Mouse (Mus musculus) megakaryocyte progenitor cell, adult 5-6 weeks (primary cell): ENCODE results near the gene Wapl. TPM values are rescaled to one million over a fixed set of nuclear protein-coding genes. Genes with fewer than 3 reads are reported as not detected.
A peak's percentile ranks its signal among the peaks of the same experiment; 100 is the strongest.

Source experiments
- ATAC-seq: replicated peaks from 2 replicates; pipeline ENCODE4 v1.8.0; 2016; ENCODE audit warnings: mild to moderate bottlenecking, moderate TSS enrichment, inconsistent platforms; ENCODE audit not compliant: poor library complexity
- total RNA-seq, 2 experiments: library from RNA; stranded (forward) in 1 of 2; stranded (reverse) in 1 of 2; fragments of 157-497, 149-512 nt in 1 of 2; fragments of 200-1000 nt in 1 of 2; gene quantifications; 2 replicates each; pipeline versions ENCODE4 v1.2.3 to v1.2.4; 2015 to 2017

Wapl gene
- total RNA-seq, 2 experiments from 2014 or later: 87.1 to 93.1 TPM

- no peak for ATAC-seq
Observed at GRCm38 (mm10) chr14:34693970-34694369, 20.2 kb downstream of the Wapl start.

GRCm38 (mm10) chr14:34697376-34697775, 23.6 kb downstream of the Wapl start:
- ATAC-seq: no peak

DNA sequence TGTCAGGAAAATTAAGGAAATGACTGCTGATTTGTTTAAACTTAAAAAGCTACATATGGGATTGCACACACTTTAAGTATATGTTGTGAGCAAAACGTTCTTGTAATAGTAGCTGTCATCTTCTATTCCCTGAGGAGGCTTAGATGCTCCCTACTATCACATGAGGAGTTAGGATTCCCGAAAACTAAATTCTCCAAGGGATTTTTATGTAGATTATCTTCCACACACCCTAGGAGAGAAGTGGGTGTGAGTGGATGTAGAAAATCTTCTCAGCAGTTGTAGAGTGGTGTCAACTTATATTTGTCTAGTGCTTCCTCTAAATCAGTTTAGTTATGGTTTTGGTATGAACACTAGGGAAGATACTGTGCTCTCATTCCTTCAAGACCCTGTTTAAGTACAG, 36.5 kb downstream of the Wapl start:
- ATAC-seq: no peak

- no peak for ATAC-seq
Observed at GRCm38 (mm10) chr14:34712027-34712426, 38.3 kb downstream of the Wapl start.

DNA sequence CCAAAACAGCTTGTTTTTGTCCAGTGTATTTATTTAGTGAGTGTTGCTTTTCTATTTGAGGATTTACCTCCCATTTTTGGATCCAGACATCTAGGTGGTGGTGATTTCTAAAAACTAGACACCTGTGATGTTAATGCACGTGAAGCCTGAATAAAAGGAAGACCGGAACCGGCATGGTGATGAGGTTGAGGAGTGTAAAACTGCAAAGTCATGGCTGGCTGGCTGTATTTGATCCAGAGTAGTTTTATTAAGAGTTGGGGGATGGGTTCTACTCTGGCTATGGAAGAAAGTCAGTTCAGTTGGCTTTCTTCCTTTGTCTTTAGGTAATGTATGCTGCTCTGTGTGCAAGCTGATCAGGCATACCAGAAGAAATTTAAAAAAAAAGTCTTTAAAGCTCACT, 39.1 kb downstream of the Wapl start:
- ATAC-seq: peak; percentile 63; the same call in 1 of the 2 replicates

DNA sequence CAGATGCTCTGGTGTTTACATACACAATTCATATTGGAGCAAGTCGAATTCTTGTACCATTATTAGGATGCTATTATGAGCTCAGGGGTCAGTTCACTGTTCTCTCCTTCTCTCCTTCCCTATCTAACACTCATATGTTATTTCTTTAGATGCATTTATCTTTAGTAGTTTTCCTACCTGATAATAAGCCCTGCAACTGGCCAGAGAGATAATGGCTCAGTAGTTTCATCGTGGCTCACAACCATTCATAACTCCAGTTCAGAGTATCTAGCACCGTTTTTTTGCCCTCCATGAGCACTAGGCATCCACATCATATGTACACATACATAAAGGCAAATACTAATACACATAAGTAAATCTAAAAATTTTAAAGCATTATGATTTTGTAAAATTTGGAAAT, 44.4 kb downstream of the Wapl start:
- ATAC-seq: peak; percentile 39; the same call in 1 of the 2 replicates

DNA sequence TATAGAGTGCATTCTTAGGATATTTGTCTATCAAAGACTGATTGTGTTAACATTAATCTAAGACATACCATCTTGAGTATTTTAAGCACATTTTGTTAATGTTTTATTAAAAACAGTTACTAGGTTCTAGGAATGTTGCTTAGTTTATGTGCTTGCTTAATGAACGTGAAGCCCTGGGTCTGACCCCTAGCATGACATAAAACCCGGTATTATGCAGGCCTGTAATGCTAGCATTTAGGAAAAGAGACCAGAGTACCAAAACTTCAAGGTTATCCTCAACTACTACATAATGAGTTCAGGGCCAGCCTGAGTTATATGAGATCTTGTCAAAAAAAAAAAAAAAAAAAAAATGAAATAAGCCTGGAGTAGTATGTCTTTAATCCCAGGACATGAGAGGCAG, 54.0 kb downstream of the Wapl start:
- no peak for ATAC-seq

DNA sequence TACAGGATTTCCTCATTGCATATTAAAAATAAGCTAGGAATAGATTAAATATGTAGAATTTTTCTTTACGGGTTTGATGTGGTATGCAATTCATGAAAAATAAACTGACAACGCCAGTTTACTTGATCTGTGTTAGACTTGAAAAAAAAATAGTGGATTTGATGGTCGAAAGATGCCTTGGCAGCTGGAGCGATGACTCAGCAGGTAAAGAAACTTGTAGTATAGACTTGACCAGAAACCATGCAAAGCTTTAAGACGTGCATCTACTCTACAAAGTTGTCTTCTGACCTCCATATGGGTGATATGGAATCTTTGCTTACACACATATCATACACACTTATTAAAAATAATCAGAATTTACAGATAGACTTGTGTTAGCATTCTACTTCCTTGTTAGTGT, 61.7 kb downstream of the Wapl start:
- no peak for ATAC-seq

DNA sequence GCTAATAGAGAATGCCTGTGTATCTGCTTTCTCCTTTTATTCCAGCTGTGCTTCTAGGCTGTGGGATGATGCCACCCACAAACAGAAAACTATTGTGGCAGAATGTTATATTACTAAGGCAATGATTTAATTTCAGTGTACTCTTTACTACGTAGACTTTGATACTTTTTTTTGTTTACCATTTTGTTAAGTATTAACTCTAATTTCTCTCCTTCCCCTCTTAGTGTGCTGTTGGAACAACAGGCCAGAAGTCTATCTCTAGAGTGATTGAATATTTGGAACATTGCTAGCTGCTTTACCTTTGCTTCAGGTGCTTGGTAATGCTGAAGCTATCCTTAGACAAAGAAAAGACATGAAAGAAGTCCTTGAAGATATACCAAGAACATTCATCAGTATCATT, 71.7 kb downstream of the Wapl start:
- ATAC-seq: no peak

DNA sequence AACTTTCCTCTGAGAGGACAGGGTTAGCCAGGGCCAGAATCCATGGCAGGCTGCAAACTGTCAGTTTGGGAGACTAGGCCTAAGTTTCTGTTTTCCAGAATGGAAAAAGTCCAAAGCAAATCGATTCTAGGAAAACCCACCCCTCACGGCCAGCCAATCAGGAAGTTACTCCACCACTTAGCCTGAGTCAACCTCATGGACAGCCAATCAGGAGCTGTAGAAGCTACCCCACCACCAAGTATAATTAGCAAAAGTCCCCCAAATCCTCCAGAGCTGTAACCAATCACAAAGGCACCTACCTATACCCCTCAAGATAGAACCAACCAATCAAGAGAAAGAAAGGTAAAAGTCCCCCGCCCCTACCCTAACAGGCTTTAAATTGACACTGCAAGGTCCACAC, 82.0 kb downstream of the Wapl start:
- no peak for ATAC-seq

- ATAC-seq: no peak
Observed at GRCm38 (mm10) chr14:34759938-34760337, 86.2 kb downstream of the Wapl start.

DNA sequence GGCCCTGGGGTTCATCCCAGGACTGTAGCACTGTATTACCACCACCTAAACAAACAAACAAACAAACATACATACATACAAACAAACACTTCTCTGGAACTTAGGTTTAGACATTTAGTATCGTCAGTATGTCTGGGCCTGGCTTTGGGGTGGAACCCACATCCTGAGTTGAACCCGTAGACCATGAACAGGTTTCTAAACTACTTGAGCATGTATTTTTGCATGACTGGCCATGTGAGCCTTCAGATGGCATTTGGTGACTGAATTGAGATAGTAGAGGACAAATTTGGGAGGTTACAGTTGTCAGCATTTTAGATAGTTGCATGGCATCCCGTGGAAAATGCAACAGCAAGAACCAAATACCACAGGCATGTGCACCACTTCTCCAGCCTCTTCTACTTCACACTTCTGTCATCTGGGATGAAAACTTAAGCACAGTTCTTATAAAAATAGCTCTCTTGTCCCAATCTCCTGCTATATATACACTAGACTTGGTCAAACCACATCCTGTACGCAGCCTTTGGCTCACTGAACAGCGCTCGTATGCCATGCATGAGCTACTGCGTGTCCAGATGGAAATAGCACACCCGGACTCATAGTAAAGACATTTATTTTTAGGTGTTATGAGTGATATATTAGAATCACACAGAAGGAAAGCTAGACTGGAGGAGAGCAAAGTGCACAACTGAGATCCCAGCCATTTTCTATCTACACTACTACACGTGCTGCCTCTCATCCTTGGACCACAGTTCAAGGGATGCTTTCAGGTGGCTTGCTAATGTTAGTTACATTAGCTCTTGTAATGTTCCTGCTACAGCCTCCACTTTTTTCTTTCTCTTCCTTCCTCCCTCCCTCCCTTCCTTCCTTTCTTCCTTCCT, 87.6 kb downstream of the Wapl start:
- no peak for ATAC-seq

GRCm38 (mm10) chr14:34762682-34763081, 89.0 kb downstream of the Wapl start:
- ATAC-seq: no peak

GRCm38 (mm10) chr14:34763771-34764539, 90.2 kb downstream of the Wapl start:
- no peak for ATAC-seq

DNA sequence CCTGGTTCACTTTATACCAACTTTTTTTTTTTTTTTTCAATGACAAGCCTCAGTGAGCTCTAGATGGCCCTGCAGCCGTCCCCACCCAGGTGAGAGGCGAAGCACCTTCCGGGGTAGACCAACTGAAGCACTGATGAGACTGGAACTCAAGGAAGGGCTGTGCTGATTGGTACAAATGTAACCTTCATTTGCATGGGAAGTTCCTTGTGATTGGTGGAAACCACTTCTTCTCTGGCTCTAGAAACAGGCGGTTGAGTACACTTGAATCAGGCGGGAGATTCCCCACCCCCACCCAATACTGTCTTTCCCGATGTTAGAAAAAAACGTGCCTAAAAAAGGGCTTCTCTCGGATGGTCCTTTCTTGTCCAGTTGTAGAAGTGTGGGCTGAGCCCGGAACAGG, 91.2 kb downstream of the Wapl start:
- ATAC-seq: no peak

DNA sequence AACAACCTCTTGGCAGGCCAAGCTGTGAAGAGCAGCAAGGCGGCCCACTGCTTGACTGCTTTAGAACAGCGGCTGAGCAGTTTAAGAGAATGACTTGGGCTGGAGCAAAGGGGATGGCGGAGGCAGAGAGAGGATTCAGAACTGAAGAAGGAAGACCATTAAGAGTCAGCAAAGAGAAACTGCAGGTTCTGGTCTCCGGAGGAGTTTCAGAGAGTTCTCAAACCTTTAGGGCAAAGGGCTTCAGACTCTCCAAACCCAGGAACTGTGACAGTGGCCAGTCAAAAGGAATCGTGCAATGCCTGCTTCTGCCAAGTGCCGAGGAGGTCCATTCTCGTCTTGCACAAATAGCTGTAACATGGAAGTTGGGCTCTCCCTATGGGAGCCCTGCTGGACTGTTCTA, 91.7 kb downstream of the Wapl start:
- no peak for ATAC-seq

GRCm38 (mm10) chr14:34766181-34766580, 92.5 kb downstream of the Wapl start:
- ATAC-seq: no peak

- peak; percentile 69 for ATAC-seq
Observed at GRCm38 (mm10) chr14:34768373-34768772, 94.6 kb downstream of the Wapl start.

DNA sequence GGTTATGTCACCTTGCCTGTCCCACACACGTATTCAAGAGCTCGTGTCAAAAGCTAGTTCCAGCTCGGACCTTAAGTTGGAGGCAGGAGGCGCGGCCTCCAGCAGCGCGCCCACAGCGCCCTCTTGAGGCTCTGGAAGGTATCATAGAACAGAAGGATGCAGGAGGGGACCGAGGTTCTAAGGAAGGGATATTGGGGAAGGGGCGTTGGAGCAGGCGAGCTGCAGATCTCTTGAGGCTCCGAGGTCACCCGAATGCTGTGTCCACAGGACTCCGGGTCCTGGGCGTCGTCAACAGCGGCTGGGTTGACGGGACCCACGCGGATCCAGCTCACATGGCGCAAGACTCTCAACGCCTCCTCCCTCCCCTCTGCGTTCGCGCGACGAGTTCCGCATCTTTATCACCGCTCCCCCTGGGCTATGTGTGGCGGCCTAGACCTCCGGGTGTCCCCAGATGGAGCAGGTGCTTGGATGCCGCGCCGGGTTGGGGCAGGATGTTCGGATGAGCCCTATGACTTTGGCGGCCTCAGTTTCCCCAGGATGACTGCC, 95.4 kb downstream of the Wapl start:
- peak; percentile 83 for ATAC-seq

- peak; percentile 27 for ATAC-seq
Observed at GRCm38 (mm10) chr14:34769567-34770158, 95.9 kb downstream of the Wapl start.

- ATAC-seq: no peak
Observed at GRCm38 (mm10) chr14:34770467-34770866, 96.7 kb downstream of the Wapl start.
